In the genomic region with DNA sequence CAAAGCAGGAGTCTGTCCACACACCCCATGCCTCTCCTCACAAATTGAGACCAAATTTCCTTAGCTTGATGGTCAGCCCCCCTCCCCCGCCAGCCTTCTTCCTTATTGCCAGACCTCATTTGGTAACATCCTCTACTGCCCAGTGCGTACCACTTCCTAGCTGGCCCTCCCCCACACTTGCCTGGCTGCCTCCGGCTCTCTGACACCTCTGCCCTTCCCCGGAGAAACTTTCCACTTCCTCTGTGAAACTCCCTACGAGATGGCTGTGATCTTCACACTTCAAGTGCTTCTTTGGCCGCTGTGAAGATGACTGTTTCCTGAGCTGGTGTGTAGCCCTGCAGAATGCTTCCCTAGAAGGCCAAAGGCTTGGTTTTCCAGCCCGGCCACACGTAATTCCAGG, we compare ENCODE assay signal across 10 mouse cellular contexts. TPM values are rescaled to one million over a fixed set of nuclear protein-coding genes. Genes with fewer than 3 reads are reported as not detected.
DNase-seq lines count a peak whose midpoint lies in the region; ATAC-seq and TF ChIP-seq lines count a peak whose summit lies in the region.
"Had no signal": no experiment of that assay in that cellular context is flagged by ENCODE, and none has a peak within 500 bp of the region (broad histone marks: within the 10 kb centered on the region; RNA-seq: fewer than 3 reads in every experiment).

No protein-coding gene starts in this region.

- no peak for TF ChIP-seq EP300 in lung, postnatal 0 days (IDR thresholded peaks at IDR 0.05)

- H3K36me3 ChIP-seq in kidney, embryonic 14.5 days (ENCODE audit: control insufficient read depth, insufficient read depth, low read length), result no peaks in the 10 kb centered on the region
- no peaks in the 10 kb centered on the region for H3K36me3 ChIP-seq in lung, postnatal 0 days (ENCODE audit: insufficient read depth, low read length)
- H3K36me3 ChIP-seq in splenic B cell, adult 2 months (ENCODE audit: control insufficient read depth, insufficient read depth, low read length, poor library complexity, severe bottlenecking), result peaks cover under 1% of the 10 kb centered on the region
- H3K36me3 ChIP-seq in forebrain, embryonic 15.5 days, result no peaks in the 10 kb centered on the region
- H3K36me3 ChIP-seq: embryonic facial prominence, embryonic 15.5 days had no signal

- no peak overlapping the region for H3K27ac ChIP-seq in kidney, embryonic 14.5 days (ENCODE audit: low read depth, low read length)
- H3K27ac ChIP-seq in lung, postnatal 0 days (ENCODE audit: low read length), result no peak overlapping the region
- no peak overlapping the region for H3K27ac ChIP-seq in forebrain, embryonic 15.5 days (replicated peaks)
- H3K27ac ChIP-seq: embryonic facial prominence, embryonic 15.5 days had no signal

- TF ChIP-seq CTCF in lung, postnatal 0 days (IDR thresholded peaks at IDR 0.05), result no peak

- no peak overlapping the region for H3K9ac ChIP-seq in kidney, embryonic 14.5 days (ENCODE audit: low read depth, low read length)
- no peak overlapping the region for H3K9ac ChIP-seq in lung, postnatal 0 days (replicated peaks; ENCODE audit: low read depth)
- no peak overlapping the region for H3K9ac ChIP-seq in forebrain, embryonic 15.5 days (replicated peaks)
- H3K9ac ChIP-seq: embryonic facial prominence, embryonic 15.5 days had no signal

- no peak overlapping the region for H3K4me3 ChIP-seq in kidney, embryonic 14.5 days (ENCODE audit: low read length)
- no peak overlapping the region for H3K4me3 ChIP-seq in lung, postnatal 0 days (ENCODE audit: low read depth, low read length)
- H3K4me3 ChIP-seq in forebrain, embryonic 15.5 days, result no peak overlapping the region
- H3K4me3 ChIP-seq: embryonic facial prominence, embryonic 15.5 days had no signal

- no peak overlapping the region for H3K4me2 ChIP-seq in kidney, embryonic 14.5 days (replicated peaks; ENCODE audit: low read depth, low read length)
- H3K4me2 ChIP-seq in lung, postnatal 0 days (replicated peaks; ENCODE audit: low read depth, low read length), result no peak overlapping the region
- H3K4me2 ChIP-seq in forebrain, embryonic 15.5 days (replicated peaks), result no peak overlapping the region
- H3K4me2 ChIP-seq: embryonic facial prominence, embryonic 15.5 days had no signal

- H3K4me1 ChIP-seq in kidney, embryonic 14.5 days (ENCODE audit: control insufficient read depth, insufficient read depth, low read length), result peaks cover 8% of the 10 kb centered on the region; the same call in 1 of the 2 replicates
- H3K4me1 ChIP-seq in lung, postnatal 0 days (ENCODE audit: insufficient read depth, low read depth, low read length), result no peaks in the 10 kb centered on the region
- peaks cover 8% of the 10 kb centered on the region for H3K4me1 ChIP-seq in forebrain, embryonic 15.5 days
- H3K4me1 ChIP-seq: embryonic facial prominence, embryonic 15.5 days had no signal

- no peak for ATAC-seq in kidney, embryonic 14.5 days (ENCODE audit: low FRiP score, low TSS enrichment)
- peak; percentile 51 for ATAC-seq in common myeloid progenitor, adult 5-6 weeks (replicated peaks; ENCODE audit: low read depth, poor library complexity, severe bottlenecking)
- ATAC-seq in lung, postnatal 0 days, result peak; percentile 18; the same call in 1 of the 2 replicates
- no peak for ATAC-seq in forebrain, embryonic 15.5 days (replicated peaks)

- H3K9me3 ChIP-seq in kidney, embryonic 14.5 days (ENCODE audit: control insufficient read depth, low read length), result no peaks in the 10 kb centered on the region
- no peaks in the 10 kb centered on the region for H3K9me3 ChIP-seq in lung, postnatal 0 days (ENCODE audit: low read length)
- H3K9me3 ChIP-seq in forebrain, embryonic 15.5 days, result no peaks in the 10 kb centered on the region
- H3K9me3 ChIP-seq: embryonic facial prominence, embryonic 15.5 days had no signal

- 21% methylated on average over 8 of the region's 8 CpGs for WGBS in kidney, embryonic 14.5 days
- WGBS in lung, postnatal 0 days, result 25% methylated on average over 8 of the region's 8 CpGs
- 76% methylated on average over 8 of the region's 8 CpGs for WGBS in forebrain, embryonic 15.5 days

- H3K27me3 ChIP-seq in kidney, embryonic 14.5 days (ENCODE audit: control insufficient read depth, insufficient read depth, low read length), result no peaks in the 10 kb centered on the region
- H3K27me3 ChIP-seq in lung, postnatal 0 days (replicated peaks; ENCODE audit: insufficient read depth, low read length), result no peaks in the 10 kb centered on the region
- H3K27me3 ChIP-seq in splenic B cell, adult 2 months (ENCODE audit: control insufficient read depth, insufficient read depth, low read length, poor library complexity, severe bottlenecking), result no peaks in the 10 kb centered on the region
- H3K27me3 ChIP-seq in forebrain, embryonic 15.5 days, result no peaks in the 10 kb centered on the region
- H3K27me3 ChIP-seq: embryonic facial prominence, embryonic 15.5 days had no signal

- DNase-seq in kidney, adult 11 months, result peak; percentile 39
- peak; percentile 63 for DNase-seq in lung, postnatal 0 days (ENCODE audit: low spot score)
- peak; percentile 95 for DNase-seq in splenic B cell, adult 2 months (ENCODE audit: low read depth, low spot score)
- DNase-seq in MN1 (ENCODE audit: low spot score), result no peak
- DNase-seq in neural tube, embryonic 10.5 days (ENCODE audit: extremely low spot score, low spot score), result no peak

RNA-seq across cellular contexts. Expression of a gene that starts 3.7 kb away (rescaled TPM):
- 9.3 and 12.4 TPM in 2 replicates for polyA plus RNA-seq in kidney, embryonic 14.5 days (2014; fragmentation: Nextera tagmentation; extraction: Ambion mirVana)
- total RNA-seq in common myeloid progenitor, adult 5-6 weeks (2017), result 10.6 and 13.3 TPM in 2 replicates
- polyA plus RNA-seq in lung, postnatal 0 days (2015; fragmentation: Nextera tagmentation; extraction: Ambion mirVana), result 10.3 and 11.3 TPM in 2 replicates
- polyA plus RNA-seq in forebrain, embryonic 15.5 days (2015; fragmentation: Nextera tagmentation; extraction: Ambion mirVana), result 12.8 and 15.7 TPM in 2 replicates

RNA-seq across cellular contexts. Expression of a gene that starts 3.7 kb away (rescaled TPM):
- 8.9 and 12.1 TPM in 2 replicates for polyA plus RNA-seq in kidney, embryonic 14.5 days (2014; fragmentation: Nextera tagmentation; extraction: Ambion mirVana)
- total RNA-seq in common myeloid progenitor, adult 5-6 weeks (2017), result 215 and 234 TPM in 2 replicates
- 65.8 and 65.9 TPM in 2 replicates for polyA plus RNA-seq in lung, postnatal 0 days (2015; fragmentation: Nextera tagmentation; extraction: Ambion mirVana)
- polyA plus RNA-seq in forebrain, embryonic 15.5 days (2015; fragmentation: Nextera tagmentation; extraction: Ambion mirVana), result 1.5 and 1.9 TPM in 2 replicates

RNA-seq across cellular contexts. Expression of a gene that starts 30.0 kb away (rescaled TPM):
- 424 TPM in 2 replicates for polyA plus RNA-seq in kidney, embryonic 14.5 days (2014; fragmentation: Nextera tagmentation; extraction: Ambion mirVana)
- total RNA-seq in common myeloid progenitor, adult 5-6 weeks (2017), result 165 and 201 TPM in 2 replicates
- polyA plus RNA-seq in lung, postnatal 0 days (2015; fragmentation: Nextera tagmentation; extraction: Ambion mirVana), result 476 and 513 TPM in 2 replicates
- polyA plus RNA-seq in forebrain, embryonic 15.5 days (2015; fragmentation: Nextera tagmentation; extraction: Ambion mirVana), result 326 and 335 TPM in 2 replicates

RNA-seq across cellular contexts. Expression of a gene that starts 38.0 kb away (rescaled TPM):
- 4.5 and 6.0 TPM in 2 replicates for polyA plus RNA-seq in kidney, embryonic 14.5 days (2014; fragmentation: Nextera tagmentation; extraction: Ambion mirVana)
- not detected in 2 replicates for total RNA-seq in common myeloid progenitor, adult 5-6 weeks (2017)
- polyA plus RNA-seq in lung, postnatal 0 days (2015; fragmentation: Nextera tagmentation; extraction: Ambion mirVana), result 2.8 and 3.1 TPM in 2 replicates
- polyA plus RNA-seq in forebrain, embryonic 15.5 days (2015; fragmentation: Nextera tagmentation; extraction: Ambion mirVana), result 1.0 and 1.8 TPM in 2 replicates

RNA-seq across cellular contexts. Expression of a gene that starts 45.0 kb away (rescaled TPM):
- not detected in 2 replicates for polyA plus RNA-seq in kidney, embryonic 14.5 days (2014; fragmentation: Nextera tagmentation; extraction: Ambion mirVana)
- total RNA-seq in common myeloid progenitor, adult 5-6 weeks (2017), result not detected in 2 replicates
- polyA plus RNA-seq in lung, postnatal 0 days (2015; fragmentation: Nextera tagmentation; extraction: Ambion mirVana), result not detected in 2 replicates
- polyA plus RNA-seq in forebrain, embryonic 15.5 days (2015; fragmentation: Nextera tagmentation; extraction: Ambion mirVana), result not detected in 2 replicates
- polyA plus RNA-seq: embryonic facial prominence, embryonic 15.5 days; neural tube, embryonic 11.5 days had no signal

Comparison
In these comparisons a context has a peak if more than half of its experiments do, and no peak if none do; other contexts are left out.
1. DNase-seq: peak in kidney, adult 11 months (single experiment), lung, postnatal 0 days (single experiment) and splenic B cell, adult 2 months (single experiment); none in MN1 (single experiment) and neural tube, embryonic 10.5 days (single experiment).
2. ATAC-seq: peak in common myeloid progenitor, adult 5-6 weeks (single experiment) and lung, postnatal 0 days (single experiment); none in kidney, embryonic 14.5 days (single experiment) and forebrain, embryonic 15.5 days (single experiment).